Mouse (Mus musculus) kidney, postnatal 14 days (tissue): ENCODE results near the gene Dlst.

Experiments
- DNase-seq: peaks from one replicate; pipeline ENCODE4 v3.0.0; 2022; ENCODE audit warnings: mixed read lengths

The Dlst gene

DNA sequence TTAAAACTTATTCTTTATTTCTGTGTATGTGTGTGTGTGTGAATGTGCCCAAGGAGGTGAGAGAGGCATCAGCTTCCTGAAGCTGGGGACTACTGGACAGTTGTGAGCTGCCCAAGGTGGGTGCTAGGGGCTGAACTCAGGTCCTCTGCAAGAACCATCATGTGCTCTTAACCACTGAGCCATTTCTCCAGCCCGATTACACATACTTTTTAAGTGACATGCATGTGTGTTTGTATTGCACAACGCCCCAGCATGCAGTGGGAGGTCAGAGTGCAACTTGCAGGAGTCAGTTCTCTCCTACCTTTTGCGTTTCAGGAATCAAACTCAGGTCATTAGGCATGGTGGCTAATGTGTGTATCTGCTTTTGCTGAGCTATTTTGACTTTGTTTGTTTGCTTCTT, 42.4 kb downstream of the Dlst start:
- DNase-seq = no peak

DNA sequence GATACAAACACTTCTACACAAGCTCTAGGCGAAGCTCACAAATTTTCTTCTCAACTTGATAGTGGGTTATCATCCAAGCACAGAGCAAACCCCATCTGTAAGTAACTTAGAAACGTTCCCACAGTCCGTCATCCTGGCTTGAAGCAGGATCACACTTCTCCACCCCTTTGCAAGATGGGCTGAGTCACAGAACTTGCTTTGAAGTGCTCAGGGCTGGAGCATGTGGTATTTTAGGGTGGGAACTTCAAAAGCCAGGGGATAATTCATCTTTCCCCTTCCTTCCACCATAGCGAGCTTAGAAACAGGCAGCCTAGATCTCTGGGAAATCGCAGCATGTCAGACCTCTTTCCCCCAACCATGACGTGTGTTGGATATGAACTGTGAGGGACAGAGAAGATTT, 45.7 kb downstream of the Dlst start:
- DNase-seq = no peak

- DNase-seq = no peak
Measured at GRCm38 (mm10) chr12:85157797-85158460, 47.3 kb downstream of the Dlst start.

- no peak for DNase-seq
Measured at GRCm38 (mm10) chr12:85158801-85159200, 48.2 kb downstream of the Dlst start.

DNA sequence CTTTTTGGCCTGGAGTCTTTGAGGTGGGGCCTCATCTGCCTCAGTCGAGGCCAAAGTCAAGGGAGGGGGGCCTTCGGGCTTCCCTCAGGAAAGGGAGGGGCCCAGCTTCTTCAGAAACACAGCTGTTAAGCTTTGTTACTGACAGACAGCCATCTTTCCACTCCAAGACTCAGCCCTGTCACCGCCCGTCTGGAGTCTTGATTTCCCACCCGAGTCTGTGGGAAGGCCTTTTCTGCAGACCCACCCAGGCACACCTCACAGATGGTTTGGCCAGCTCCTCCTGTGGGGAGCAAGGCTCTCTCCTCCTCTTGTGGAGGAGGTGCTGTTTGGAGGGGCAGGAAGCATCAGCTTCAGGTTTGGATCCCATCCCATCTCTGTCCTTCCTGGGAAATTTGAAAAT, 49.0 kb downstream of the Dlst start:
- no peak for DNase-seq

- no peak for DNase-seq
Measured at GRCm38 (mm10) chr12:85164996-85165395, 54.4 kb downstream of the Dlst start.

GRCm38 (mm10) chr12:85166631-85167030, 56.0 kb downstream of the Dlst start:
- DNase-seq = no peak

DNA sequence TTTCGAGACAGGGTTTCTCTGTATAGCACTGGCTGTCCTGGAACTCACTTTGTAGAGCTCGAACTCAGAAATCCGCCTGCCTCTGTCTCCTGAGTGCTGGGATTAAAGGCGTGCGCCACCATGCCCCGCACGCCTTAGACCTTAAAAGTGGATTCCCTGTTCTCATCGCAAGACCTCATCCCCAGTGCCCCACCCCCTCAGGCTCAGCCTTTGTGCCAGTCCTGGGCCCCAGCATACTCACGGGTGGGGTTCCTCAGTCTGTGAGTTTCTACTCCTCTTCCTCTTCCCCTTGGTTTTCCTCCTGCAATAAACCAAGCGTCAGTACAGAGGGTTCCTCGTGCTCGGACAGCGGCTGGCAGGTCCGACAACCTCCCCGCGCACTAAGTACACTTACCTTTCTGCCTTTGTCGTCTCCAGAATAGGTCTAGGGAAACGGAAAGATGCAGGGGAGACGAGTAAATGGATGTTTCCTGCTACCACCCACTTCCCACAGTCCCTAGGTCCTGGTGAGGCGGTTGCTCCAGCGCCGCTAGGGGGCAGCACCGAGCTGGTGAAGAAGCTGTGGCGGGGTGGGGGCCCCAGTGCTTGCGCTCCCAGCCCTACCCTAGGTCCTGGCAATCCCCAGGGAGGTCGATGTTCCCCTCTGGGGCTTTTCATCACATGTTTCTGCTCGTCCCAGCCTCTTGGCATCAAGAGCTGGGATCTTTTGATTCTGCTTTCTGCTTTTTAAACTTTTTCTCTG, 58.7 kb downstream of the Dlst start:
- peak; percentile 85 for DNase-seq

- DNase-seq = no peak
Measured at GRCm38 (mm10) chr12:85169877-85170276, 59.2 kb downstream of the Dlst start.

DNA sequence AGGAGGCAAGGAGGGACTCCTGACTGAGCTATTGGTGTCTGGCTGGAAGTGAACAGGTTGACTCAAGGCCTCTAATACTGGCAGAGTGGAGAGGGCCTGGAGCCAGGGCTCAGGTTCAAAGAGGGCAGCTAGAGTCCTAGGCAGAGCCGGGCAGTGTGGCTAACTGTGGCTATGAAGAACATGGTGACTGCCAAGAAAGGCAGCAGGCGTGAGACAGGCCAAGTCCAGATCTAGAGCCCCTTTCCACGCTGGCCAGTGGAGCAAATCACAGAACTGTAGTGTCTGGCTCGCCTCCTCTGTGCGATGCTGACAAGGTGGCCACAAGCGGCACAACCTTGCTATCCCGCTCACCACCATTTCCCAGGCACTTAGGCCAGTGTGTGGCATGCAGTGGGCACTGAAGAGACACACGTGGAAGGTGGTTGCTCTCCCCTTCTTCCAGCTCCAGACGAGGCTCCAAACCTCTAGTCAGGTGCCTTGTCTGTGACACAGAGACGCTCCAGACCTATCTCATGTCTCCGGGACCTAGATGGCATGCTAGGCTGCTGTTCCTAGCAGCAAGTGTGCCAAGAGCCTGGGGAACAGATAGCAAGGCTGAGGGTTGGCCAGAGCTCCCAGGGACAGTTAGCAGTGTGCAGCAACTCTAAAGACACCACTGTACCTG, 59.8 kb downstream of the Dlst start:
- DNase-seq = no peak

DNA sequence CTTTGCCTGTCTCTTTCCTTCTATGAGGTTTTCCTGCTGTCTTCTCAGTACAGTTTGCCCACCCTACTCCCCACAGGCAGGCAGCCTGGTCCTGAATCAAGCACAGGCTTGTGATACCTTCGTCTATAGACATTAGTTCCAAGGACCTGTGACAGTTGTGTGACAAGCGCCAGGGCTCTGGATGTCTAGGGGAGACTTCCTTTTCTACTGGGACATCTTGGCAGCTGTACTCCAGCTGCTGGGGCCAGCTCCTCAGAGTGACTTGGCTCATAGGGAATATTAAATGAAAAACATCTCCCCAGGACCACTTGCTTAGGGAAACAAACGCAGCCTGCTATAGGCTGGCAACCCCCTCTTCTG, 60.3 kb downstream of the Dlst start:
- no peak for DNase-seq

DNA sequence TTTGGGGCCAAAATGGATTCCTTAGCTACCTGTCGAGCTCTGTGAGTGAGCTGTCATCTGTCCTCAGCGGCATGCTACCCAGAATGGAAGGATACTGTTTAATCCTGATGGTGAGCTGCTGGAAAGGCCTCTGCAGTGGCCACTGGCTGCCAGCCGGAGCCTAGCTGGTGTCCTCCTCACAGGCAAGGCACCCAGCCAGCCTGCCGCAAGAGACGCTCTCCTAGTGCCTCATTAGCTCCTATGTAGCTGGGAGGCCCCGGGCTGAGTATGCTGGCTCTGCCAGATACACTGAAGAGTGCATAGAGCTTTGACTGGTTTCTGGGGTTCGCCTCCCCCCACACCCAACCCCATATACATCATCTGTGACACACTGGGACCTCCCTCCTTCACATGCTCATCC, 63.4 kb downstream of the Dlst start:
- DNase-seq = no peak

GRCm38 (mm10) chr12:85175087-85175675, 64.5 kb downstream of the Dlst start:
- DNase-seq = no peak

GRCm38 (mm10) chr12:85175926-85176845, 65.6 kb downstream of the Dlst start:
- no peak for DNase-seq

GRCm38 (mm10) chr12:85176846-85177523, 66.4 kb downstream of the Dlst start:
- peak; percentile 57 for DNase-seq

- no peak for DNase-seq
Measured at GRCm38 (mm10) chr12:85177740-85178239, 67.2 kb downstream of the Dlst start, which contains the start of gene Pgf. Gene Pgf (minus strand): TSS chr12:85177790.

- DNase-seq = no peak
Measured at GRCm38 (mm10) chr12:85178294-85178693, 67.7 kb downstream of the Dlst start.

DNA sequence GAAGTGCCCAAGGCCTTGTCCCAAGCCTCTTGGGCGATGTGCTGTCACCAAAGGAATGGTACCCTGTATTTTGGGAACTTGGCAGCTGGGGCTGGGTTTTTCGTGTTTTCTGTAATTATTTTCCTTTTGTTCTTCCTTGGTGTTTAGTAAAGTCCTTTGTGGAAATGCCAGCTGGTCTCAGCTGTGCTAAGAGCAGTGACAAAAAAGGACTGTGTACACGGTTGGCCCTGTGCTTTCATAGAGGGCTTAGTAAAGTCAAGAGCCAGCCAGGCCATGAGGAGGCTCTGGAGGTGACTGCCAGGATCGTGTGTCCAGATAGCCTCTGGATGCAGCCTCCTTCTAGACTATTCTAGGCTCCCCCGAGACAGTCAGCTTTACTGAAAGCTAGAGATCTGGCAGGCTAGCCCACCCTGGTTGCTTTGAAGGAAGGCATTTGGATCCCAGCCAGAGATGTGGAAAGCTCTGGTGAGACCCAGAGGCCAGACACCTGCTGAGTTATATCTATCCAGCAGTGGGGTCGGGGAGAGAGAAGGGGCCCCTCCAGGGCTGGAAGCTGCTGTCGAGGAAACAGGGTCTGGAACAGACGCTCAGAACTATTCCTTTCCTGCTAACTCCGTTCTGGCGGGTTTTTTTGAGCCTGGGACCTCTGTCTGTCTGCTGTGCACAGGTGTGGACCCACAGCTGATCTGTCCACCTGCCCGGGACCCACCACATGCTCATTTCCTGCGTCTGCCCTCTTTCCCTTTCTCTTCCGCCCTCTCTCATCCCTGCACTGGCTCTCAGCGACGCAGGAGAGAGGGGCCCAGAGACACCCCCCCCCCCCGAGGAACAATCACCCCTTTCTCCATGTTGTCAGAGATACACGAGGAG, 71.1 kb downstream of the Dlst start:
- no peak for DNase-seq

DNA sequence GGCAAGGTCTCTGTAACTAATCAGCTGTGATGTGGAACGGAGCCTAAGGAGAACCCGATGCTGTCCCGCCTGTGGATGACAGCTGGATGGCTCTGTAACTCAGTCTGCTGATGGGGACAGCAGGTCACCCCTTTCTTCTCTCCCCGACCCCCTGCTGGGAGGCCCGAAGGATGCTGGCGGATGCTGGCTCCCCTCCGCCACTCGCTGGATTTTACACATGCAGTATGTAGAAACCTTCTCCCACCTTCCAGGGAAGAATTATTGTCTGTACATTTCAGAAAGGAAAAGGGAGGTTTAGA, 71.7 kb downstream of the Dlst start:
- DNase-seq = no peak

DNA sequence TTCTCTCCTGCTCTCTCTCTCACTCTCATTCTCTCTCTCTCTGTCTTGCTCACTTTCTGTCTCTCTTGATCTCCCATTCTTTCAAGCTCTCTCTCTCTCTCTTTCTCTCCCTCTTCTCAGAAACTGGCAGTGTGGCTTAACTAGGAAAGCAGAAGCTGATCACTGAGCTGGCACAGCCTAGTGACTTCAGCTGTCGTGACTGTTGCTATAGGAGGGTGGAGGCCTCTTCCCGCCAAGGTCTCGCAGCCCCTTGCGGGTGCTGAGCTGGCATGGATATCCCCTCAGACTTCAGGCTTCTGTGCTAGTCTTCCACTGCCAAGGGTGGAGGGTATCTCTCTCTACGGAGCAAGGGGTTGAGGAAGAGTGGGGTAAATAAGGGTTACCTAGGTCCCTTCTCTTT, 72.3 kb downstream of the Dlst start:
- no peak for DNase-seq

DNA sequence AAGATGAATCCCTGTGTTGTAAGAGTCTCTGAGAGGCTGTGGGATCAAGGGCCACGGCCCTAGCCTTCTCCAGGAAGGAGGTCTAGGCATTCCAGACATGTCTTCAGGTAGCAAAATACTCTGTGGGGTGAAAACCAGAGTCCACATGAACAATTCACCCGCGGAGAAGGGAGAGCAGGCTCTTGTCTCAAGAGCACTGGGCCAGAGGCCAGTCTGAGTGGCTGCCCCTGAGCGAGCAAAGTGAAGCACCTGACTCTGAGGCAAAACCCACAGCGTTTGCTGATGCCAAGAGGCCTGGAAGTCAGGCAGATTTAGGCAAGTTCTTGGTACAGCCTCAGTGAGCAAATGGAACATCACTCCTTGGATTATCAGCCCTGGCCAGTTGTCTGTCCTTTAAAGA, 73.5 kb downstream of the Dlst start:
- no peak for DNase-seq
